Mouse (Mus musculus): ENCODE measurements around the gene Tmem248. TPM values are rescaled to one million over a fixed set of nuclear protein-coding genes. Genes with fewer than 3 reads are reported as not detected.

Tmem248 gene
- polyA plus RNA-seq, 1 experiment from 2014 or later = 33.7 TPM

Other genes with a start within 250 kb of the Tmem248 start
- 71.4 and 74.7 TPM in 2 replicates for gene Gusb, start 214.0 kb upstream of the Tmem248 start, polyA plus RNA-seq (2014; fragmentation: Nextera tagmentation; extraction: Ambion mirVana)
- gene Asl, start 187.8 kb upstream of the Tmem248 start, polyA plus RNA-seq (2014; fragmentation: Nextera tagmentation; extraction: Ambion mirVana) = 35.1 TPM in 2 replicates
- 20.0 and 24.2 TPM in 2 replicates for gene Crcp, start 187.8 kb upstream of the Tmem248 start, polyA plus RNA-seq (2014; fragmentation: Nextera tagmentation; extraction: Ambion mirVana)
- 82.7 and 87.3 TPM in 2 replicates for gene Tpst1, start 143.8 kb upstream of the Tmem248 start, polyA plus RNA-seq (2014; fragmentation: Nextera tagmentation; extraction: Ambion mirVana)
- gene Kctd7, start 72.2 kb upstream of the Tmem248 start, polyA plus RNA-seq (2014; fragmentation: Nextera tagmentation; extraction: Ambion mirVana) = 5.0 and 5.1 TPM in 2 replicates
- 25.7 and 27.9 TPM in 2 replicates for gene Rabgef1, start 45.3 kb upstream of the Tmem248 start, polyA plus RNA-seq (2014; fragmentation: Nextera tagmentation; extraction: Ambion mirVana)
- gene Sbds, start 38.4 kb downstream of the Tmem248 start, polyA plus RNA-seq (2014; fragmentation: Nextera tagmentation; extraction: Ambion mirVana) = 55.0 and 57.4 TPM in 2 replicates
- gene Tyw1, start 38.5 kb downstream of the Tmem248 start, polyA plus RNA-seq (2014; fragmentation: Nextera tagmentation; extraction: Ambion mirVana) = 27.5 and 28.7 TPM in 2 replicates
- not detected in 2 replicates for gene Caln1, start 152.4 kb downstream of the Tmem248 start, polyA plus RNA-seq (2014; fragmentation: Nextera tagmentation; extraction: Ambion mirVana)
- not detected in 2 replicates for gene A330070K13Rik, start 167.6 kb downstream of the Tmem248 start, polyA plus RNA-seq (2014; fragmentation: Nextera tagmentation; extraction: Ambion mirVana)